8 mouse cellular contexts compared by ENCODE assay signal in genomic region chr11:20249296-20250110, GRCm38 (mm10). TPM values are rescaled to one million over a fixed set of nuclear protein-coding genes. Genes with fewer than 3 reads are reported as not detected.
A peak's percentile ranks its signal among the peaks of the same experiment; 100 is the strongest.
DNase-seq lines count a peak whose midpoint lies in the region; ATAC-seq lines count a peak whose summit lies in the region.

Gene Cep68, minus strand, starts transcription at chr11:20249429.

- peak within 1 kb of the TSS; percentile 92 for H3K4me3 ChIP-seq in intestine, embryonic 14.5 days (ENCODE audit: low read depth, low read length)

- H3K9me3 ChIP-seq in intestine, embryonic 14.5 days (ENCODE audit: control insufficient read depth, low read length): no peaks in the 10 kb centered on the region

- WGBS in intestine, embryonic 14.5 days: 1% methylated on average over 48 of the region's 59 CpGs

- peak within 1 kb of the TSS; percentile 92 for H3K4me2 ChIP-seq in intestine, embryonic 14.5 days (ENCODE audit: low read length)

- DNase-seq in adrenal gland, adult 18-20 months (ENCODE audit: low spot score in 2 of 2): peak; percentile 85 to 86
- peak; percentile 96 for DNase-seq in embryo, embryonic 11 days
- peak; percentile 97 for DNase-seq in gastrocnemius, postnatal 25 days
- peak; percentile 93 for DNase-seq in intestine, embryonic 14.5 days (ENCODE audit: low spot score)
- DNase-seq in left cerebral cortex, postnatal 14 days (ENCODE audit: low spot score in 2 of 2): peak; percentile 97
- peak; percentile 95 for DNase-seq in mesoderm, embryonic 11.5 days (ENCODE audit: low read depth, low spot score)
- DNase-seq in right cerebral cortex, postnatal 36 days (ENCODE audit: low spot score in 2 of 2): peak; percentile 94 to 95
- peak; percentile 95 for DNase-seq in yolk sac, embryonic 10.5 days (ENCODE audit: low spot score)

- H3K27me3 ChIP-seq in intestine, embryonic 14.5 days (replicated peaks; ENCODE audit: control insufficient read depth, insufficient read depth, low read length): no peaks in the 10 kb centered on the region

- H3K27ac ChIP-seq in intestine, embryonic 14.5 days (ENCODE audit: low read depth): peak within 1 kb of the TSS; percentile 87

- H3K9ac ChIP-seq in intestine, embryonic 14.5 days (ENCODE audit: low read length): peak within 1 kb of the TSS; percentile 93

- H3K36me3 ChIP-seq in intestine, embryonic 14.5 days (ENCODE audit: control insufficient read depth, insufficient read depth, low read length): peaks cover 15% of the 10 kb centered on the region

- ATAC-seq in intestine, embryonic 14.5 days (replicated peaks; ENCODE audit: low FRiP score, low TSS enrichment, low read depth): peak; percentile 99

- intact Hi-C loops in left cerebral cortex, postnatal 14 days (cut with DNase I): no loop called here

- H3K4me1 ChIP-seq in intestine, embryonic 14.5 days (replicated peaks; ENCODE audit: control insufficient read depth, insufficient read depth, low read length): peaks cover 22% of the 10 kb centered on the region

RNA-seq across cellular contexts. Expression of gene Cep68, which starts in this region (rescaled TPM):
- 10 to 100 TPM; 18.9 to 20.9 TPM for total RNA-seq in adrenal gland, adult 18-20 months (2021)
- 10 to 100 TPM; 27.7 to 29.0 TPM for total RNA-seq in gastrocnemius, postnatal 25 days (2021)
- polyA plus RNA-seq in intestine, embryonic 14.5 days (2014; fragmentation: Nextera tagmentation; extraction: Ambion mirVana): 34.1 and 38.0 TPM in 2 replicates
- total RNA-seq in left cerebral cortex, postnatal 14 days (2021): 10 to 100 TPM; 31.3 to 31.7 TPM

Comparison
In these comparisons a context has a peak if more than half of its experiments do, and no peak if none do; other contexts are left out.
1. Peak in every context shown above with its lines: DNase-seq, ATAC-seq, H3K4me3 ChIP-seq and H3K27ac ChIP-seq.